Mouse (Mus musculus): ENCODE measurements around the gene Bcl11a. TPM values are rescaled to one million over a fixed set of nuclear protein-coding genes. Genes with fewer than 3 reads are reported as not detected.

Bcl11a gene
- polyA plus RNA-seq, 1 experiment from 2014 or later: 95.4 TPM

GRCm38 (mm10) chr11:24171675-24172285 lies 93.9 kb downstream of the Bcl11a start:
- H3K9ac ChIP-seq (ENCODE audit: low read depth, low read length): no peak overlapping the region
- no peak overlapping the region for H3K4me2 ChIP-seq
- H3K27me3 ChIP-seq (replicated peaks; ENCODE audit: control insufficient read depth, insufficient read depth, low read length): no peaks in the 10 kb centered on the region
- H3K4me3 ChIP-seq (ENCODE audit: low read depth, low read length): no peak overlapping the region
- 0 out of 2 replicates have a peak, but pooled peaks cover 3% of the 10 kb centered on the region for H3K4me1 ChIP-seq (replicated peaks; ENCODE audit: control insufficient read depth, insufficient read depth, low read length)
- DNase-seq (ENCODE audit: low spot score) (no peak), ATAC-seq (replicated peaks; ENCODE audit: low FRiP score) (0 out of 2 replicates have a peak, but pooled peaks have one; percentile 12)
- H3K36me3 ChIP-seq (ENCODE audit: control insufficient read depth, insufficient read depth, low read length): peaks cover 2% of the 10 kb centered on the region; the same call in 1 of the 2 replicates
- no peaks in the 10 kb centered on the region for H3K9me3 ChIP-seq (ENCODE audit: control insufficient read depth, low read length)
- H3K27ac ChIP-seq (ENCODE audit: low read depth, low read length): no peak overlapping the region
- 80% methylated on average over 5 of the region's 5 CpGs for WGBS

DNA sequence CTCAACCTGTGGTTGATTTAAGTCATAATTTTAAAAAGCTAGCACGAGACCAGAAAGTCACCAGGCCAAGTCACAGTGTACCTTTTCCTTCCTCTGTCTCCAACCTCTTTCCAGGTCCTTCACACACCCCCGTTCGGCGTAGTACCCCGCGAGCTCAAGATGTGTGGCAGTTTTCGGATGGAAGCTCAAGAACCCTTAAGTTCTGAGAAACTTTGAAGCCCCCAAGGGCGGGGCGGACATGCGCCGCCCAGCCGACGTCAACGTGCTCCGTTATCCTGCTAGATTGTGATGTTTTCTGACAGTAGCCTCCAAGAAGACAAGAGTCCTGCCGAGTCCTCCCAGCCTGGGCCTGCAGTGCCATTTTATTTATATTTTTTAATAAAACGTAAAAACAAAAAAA lies 94.7 kb downstream of the Bcl11a start:
- ATAC-seq (replicated peaks; ENCODE audit: low FRiP score) (no peak), DNase-seq (ENCODE audit: low spot score) (no peak)
- Histone ChIP-seq H3K27ac (ENCODE audit: low read depth, low read length) (no peak overlapping the region), H3K36me3 (ENCODE audit: control insufficient read depth, insufficient read depth, low read length) (peaks cover 2% of the 10 kb centered on the region; the same call in 1 of the 2 replicates), H3K4me1 (replicated peaks; ENCODE audit: control insufficient read depth, insufficient read depth, low read length) (0 out of 2 replicates have a peak, but pooled peaks cover 3% of the 10 kb centered on the region), H3K4me2 (no peak overlapping the region), H3K4me3 (ENCODE audit: low read depth, low read length) (no peak overlapping the region), H3K9ac (ENCODE audit: low read depth, low read length) (no peak overlapping the region), H3K9me3 (ENCODE audit: control insufficient read depth, low read length) (no peaks in the 10 kb centered on the region), H3K27me3 (replicated peaks; ENCODE audit: control insufficient read depth, insufficient read depth, low read length) (no peaks in the 10 kb centered on the region)
- WGBS: 93% methylated on average over 17 of the region's 17 CpGs

DNA sequence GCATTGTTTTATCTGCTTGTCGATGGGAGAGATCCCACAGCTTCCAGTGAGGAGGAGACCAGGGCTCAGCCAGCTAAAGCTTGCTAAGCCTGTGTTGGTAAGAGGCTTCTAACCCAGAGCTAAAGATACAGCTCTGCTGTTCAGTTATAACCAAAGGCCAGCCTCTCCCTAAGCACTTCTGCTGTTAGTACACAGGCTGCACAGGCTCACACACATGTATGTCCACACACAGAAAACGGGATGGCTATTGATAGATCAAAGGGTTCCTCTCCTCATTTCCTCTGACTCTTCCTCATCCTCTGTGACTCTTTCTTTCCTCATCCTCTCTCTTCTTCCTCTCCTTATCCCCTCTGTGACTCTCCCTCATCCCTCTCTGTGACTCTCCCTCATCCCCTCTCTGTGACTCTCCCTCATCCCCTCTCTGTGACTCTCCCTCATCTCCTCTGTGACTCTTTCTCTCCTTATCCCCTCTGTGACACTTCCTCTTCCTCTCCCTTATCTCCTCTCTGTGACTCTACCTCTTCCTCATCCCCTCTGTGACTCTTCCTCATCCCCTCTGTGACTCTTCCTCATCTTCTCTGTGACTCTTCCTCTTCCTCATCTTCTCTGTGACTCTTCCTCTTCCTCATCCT lies 96.4 kb downstream of the Bcl11a start:
- H3K27ac ChIP-seq (ENCODE audit: low read depth, low read length): no peak overlapping the region
- H3K9me3 ChIP-seq (ENCODE audit: control insufficient read depth, low read length): no peaks in the 10 kb centered on the region
- DNase-seq (ENCODE audit: low spot score) (no peak), ATAC-seq (replicated peaks; ENCODE audit: low FRiP score) (peak; percentile 24; the same call in 1 of the 2 replicates)
- H3K4me1 ChIP-seq (replicated peaks; ENCODE audit: control insufficient read depth, insufficient read depth, low read length): 0 out of 2 replicates have a peak, but pooled peaks cover 3% of the 10 kb centered on the region
- H3K4me2 ChIP-seq: no peak overlapping the region
- H3K27me3 ChIP-seq (replicated peaks; ENCODE audit: control insufficient read depth, insufficient read depth, low read length): no peaks in the 10 kb centered on the region
- H3K4me3 ChIP-seq (ENCODE audit: low read depth, low read length): no peak overlapping the region
- 76% methylated on average over 2 of the region's 2 CpGs for WGBS
- peaks cover 2% of the 10 kb centered on the region; the same call in 1 of the 2 replicates for H3K36me3 ChIP-seq (ENCODE audit: control insufficient read depth, insufficient read depth, low read length)
- H3K9ac ChIP-seq (ENCODE audit: low read depth, low read length): no peak overlapping the region

GRCm38 (mm10) chr11:24177458-24177857 lies 99.6 kb downstream of the Bcl11a start:
- H3K27ac ChIP-seq (ENCODE audit: low read depth, low read length): no peak overlapping the region
- no peak for DNase-seq (ENCODE audit: low spot score)
- 84% methylated on average over 4 of the region's 4 CpGs for WGBS

DNA sequence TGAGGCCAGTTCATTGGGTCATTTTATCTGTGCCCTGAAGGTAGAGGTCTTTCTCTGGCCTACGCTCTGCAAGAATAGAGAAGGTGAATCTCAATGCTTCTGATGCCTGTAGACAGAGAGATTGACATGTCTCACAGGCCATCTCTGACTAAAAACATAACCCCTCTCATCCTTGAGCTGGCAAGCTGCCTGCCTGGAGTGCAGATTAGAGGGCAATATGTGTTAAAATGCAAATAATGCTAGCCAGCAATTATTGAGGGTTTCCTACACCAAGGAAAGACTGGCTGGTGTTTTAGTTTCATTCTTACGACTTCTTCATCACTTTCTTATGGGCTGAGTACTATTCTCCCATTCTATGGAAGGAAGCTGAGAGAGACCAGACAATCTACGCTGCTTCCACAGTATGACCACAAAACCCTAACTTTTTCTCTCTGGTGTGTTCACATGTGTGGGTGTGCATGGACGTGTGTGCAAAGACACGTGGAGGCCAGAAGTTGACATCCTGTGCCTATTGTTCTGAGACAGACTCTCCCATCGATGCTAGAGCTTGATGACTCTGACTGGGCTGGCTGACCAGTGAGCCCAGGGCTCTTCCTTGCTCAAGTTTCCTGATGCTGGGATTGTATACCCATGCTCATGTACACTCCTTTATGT lies 101.1 kb downstream of the Bcl11a start:
- H3K9ac ChIP-seq (ENCODE audit: low read depth, low read length): no peak overlapping the region
- DNase-seq (ENCODE audit: low spot score) (no peak), ATAC-seq (replicated peaks; ENCODE audit: low FRiP score) (no peak)
- no peaks in the 10 kb centered on the region for H3K27me3 ChIP-seq (replicated peaks; ENCODE audit: control insufficient read depth, insufficient read depth, low read length)
- H3K4me3 ChIP-seq (ENCODE audit: low read depth, low read length): no peak overlapping the region
- H3K9me3 ChIP-seq (ENCODE audit: control insufficient read depth, low read length): no peaks in the 10 kb centered on the region
- H3K27ac ChIP-seq (ENCODE audit: low read depth, low read length): no peak overlapping the region
- H3K36me3 ChIP-seq (ENCODE audit: control insufficient read depth, insufficient read depth, low read length): no peaks in the 10 kb centered on the region
- WGBS: 85% methylated on average over 6 of the region's 6 CpGs
- H3K4me2 ChIP-seq: no peak overlapping the region
- no peaks in the 10 kb centered on the region for H3K4me1 ChIP-seq (replicated peaks; ENCODE audit: control insufficient read depth, insufficient read depth, low read length)

More at GRCm38 (mm10) chr11:24177458-24177857, 99.6 kb downstream of the Bcl11a start:
- Histone ChIP-seq H3K4me2 (no peak overlapping the region), H3K4me1 (replicated peaks; ENCODE audit: control insufficient read depth, insufficient read depth, low read length) (no peaks in the 10 kb centered on the region), H3K27me3 (replicated peaks; ENCODE audit: control insufficient read depth, insufficient read depth, low read length) (no peaks in the 10 kb centered on the region), H3K9ac (ENCODE audit: low read depth, low read length) (no peak overlapping the region), H3K4me3 (ENCODE audit: low read depth, low read length) (no peak overlapping the region), H3K9me3 (ENCODE audit: control insufficient read depth, low read length) (no peaks in the 10 kb centered on the region), H3K36me3 (ENCODE audit: control insufficient read depth, insufficient read depth, low read length) (no peaks in the 10 kb centered on the region)
- ATAC-seq (replicated peaks; ENCODE audit: low FRiP score): no peak

DNA sequence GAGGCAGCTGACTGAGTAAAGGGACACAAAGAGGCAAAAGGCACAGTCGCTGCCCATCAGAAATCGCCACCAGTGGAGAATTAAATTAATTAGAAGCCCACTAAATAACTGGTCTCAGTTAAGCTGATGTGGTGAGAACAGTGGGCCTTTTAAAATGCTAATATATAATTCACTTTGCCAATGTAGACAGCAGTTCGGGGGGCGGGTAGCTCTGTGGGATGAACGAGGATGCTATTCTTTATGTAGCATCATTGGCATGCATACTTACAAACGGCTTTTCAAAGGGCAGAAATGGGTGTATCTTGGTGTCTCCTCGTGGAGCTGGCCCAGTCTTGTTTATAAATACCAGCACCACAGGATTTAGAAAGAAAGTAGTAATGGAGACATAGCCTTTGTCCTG lies 102.2 kb downstream of the Bcl11a start:
- 75% methylated on average over 7 of the region's 7 CpGs for WGBS
- no peak overlapping the region for H3K9ac ChIP-seq (ENCODE audit: low read depth, low read length)
- H3K4me3 ChIP-seq (ENCODE audit: low read depth, low read length): no peak overlapping the region
- H3K9me3 ChIP-seq (ENCODE audit: control insufficient read depth, low read length): no peaks in the 10 kb centered on the region
- no peaks in the 10 kb centered on the region for H3K4me1 ChIP-seq (replicated peaks; ENCODE audit: control insufficient read depth, insufficient read depth, low read length)
- DNase-seq (ENCODE audit: low spot score) (no peak), ATAC-seq (replicated peaks; ENCODE audit: low FRiP score) (no peak)
- H3K27me3 ChIP-seq (replicated peaks; ENCODE audit: control insufficient read depth, insufficient read depth, low read length): no peaks in the 10 kb centered on the region
- no peaks in the 10 kb centered on the region for H3K36me3 ChIP-seq (ENCODE audit: control insufficient read depth, insufficient read depth, low read length)
- no peak overlapping the region for H3K27ac ChIP-seq (ENCODE audit: low read depth, low read length)
- H3K4me2 ChIP-seq: no peak overlapping the region

GRCm38 (mm10) chr11:24183501-24183900 lies 105.6 kb downstream of the Bcl11a start:
- DNase-seq (ENCODE audit: low spot score): no peak
- no peaks in the 10 kb centered on the region for H3K27me3 ChIP-seq (replicated peaks; ENCODE audit: control insufficient read depth, insufficient read depth, low read length)
- 85% methylated on average over 7 of the region's 7 CpGs for WGBS
- H3K9me3 ChIP-seq (ENCODE audit: control insufficient read depth, low read length): no peaks in the 10 kb centered on the region
- no peak overlapping the region for H3K27ac ChIP-seq (ENCODE audit: low read depth, low read length)
- no peak overlapping the region for H3K4me2 ChIP-seq
- ATAC-seq (replicated peaks; ENCODE audit: low FRiP score): no peak
- no peak overlapping the region for H3K9ac ChIP-seq (ENCODE audit: low read depth, low read length)
- no peak overlapping the region for H3K4me3 ChIP-seq (ENCODE audit: low read depth, low read length)
- no peaks in the 10 kb centered on the region for H3K4me1 ChIP-seq (replicated peaks; ENCODE audit: control insufficient read depth, insufficient read depth, low read length)
- no peaks in the 10 kb centered on the region for H3K36me3 ChIP-seq (ENCODE audit: control insufficient read depth, insufficient read depth, low read length)

DNA sequence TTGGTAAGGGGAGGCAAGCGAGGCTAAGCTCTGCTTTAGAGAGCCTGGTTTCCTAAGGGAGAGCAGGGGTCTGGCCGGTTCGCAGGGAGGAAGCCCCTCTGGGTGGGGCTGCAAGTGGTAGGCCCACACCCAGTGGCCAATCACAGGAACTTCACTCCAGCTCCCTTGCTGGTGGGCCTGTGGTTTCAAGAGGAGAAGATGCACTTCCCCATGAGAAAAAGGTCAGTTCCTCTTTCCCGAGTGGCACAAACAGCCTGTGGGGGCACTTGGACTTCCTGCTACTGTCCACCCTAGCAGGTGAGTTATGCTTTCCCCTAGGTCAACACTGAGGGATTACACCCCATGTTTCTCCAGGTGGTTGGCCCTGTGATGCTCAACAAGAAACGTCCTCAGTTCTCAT lies 107.1 kb downstream of the Bcl11a start:
- Histone ChIP-seq H3K4me3 (ENCODE audit: low read depth, low read length) (no peak overlapping the region), H3K4me1 (replicated peaks; ENCODE audit: control insufficient read depth, insufficient read depth, low read length) (no peaks in the 10 kb centered on the region), H3K4me2 (no peak overlapping the region), H3K27me3 (replicated peaks; ENCODE audit: control insufficient read depth, insufficient read depth, low read length) (no peaks in the 10 kb centered on the region), H3K9me3 (ENCODE audit: control insufficient read depth, low read length) (no peaks in the 10 kb centered on the region), H3K36me3 (ENCODE audit: control insufficient read depth, insufficient read depth, low read length) (no peaks in the 10 kb centered on the region), H3K9ac (ENCODE audit: low read depth, low read length) (no peak overlapping the region), H3K27ac (ENCODE audit: low read depth, low read length) (no peak overlapping the region)
- no peak for ATAC-seq (replicated peaks; ENCODE audit: low FRiP score)
- no peak for DNase-seq (ENCODE audit: low spot score)
- 32% methylated on average over 5 of the region's 5 CpGs for WGBS

Measured in liver, embryonic 11.5 days (tissue).